Mouse (Mus musculus) CD4-positive, CD25-positive, alpha-beta regulatory T cell, adult 4 months (primary cell): ENCODE data around the gene Coq6. TPM values are rescaled to one million over a fixed set of nuclear protein-coding genes. Genes with fewer than 3 reads are reported as not detected.

Experiments
- ATAC-seq: one replicate; pipeline ENCODE4 v1.8.0; 2017
- polyA plus RNA-seq, 2 experiments: library from polyadenylated mRNA; unstranded; fragments of 100-300 nt; shearing (Covaris generic); gene quantifications; one replicate each; pipeline ENCODE4 v1.2.1; 2017

Gene Coq6
- polyA plus RNA-seq, 2 experiments from 2014 or later, result 22.6 to 27.8 TPM

GRCm38 (mm10) chr12:84396947-84397679 lies 35.7 kb downstream of the Coq6 start:
- no peak for ATAC-seq

GRCm38 (mm10) chr12:84397685-84398084 lies 36.2 kb downstream of the Coq6 start:
- ATAC-seq, result no peak

GRCm38 (mm10) chr12:84398629-84399028 lies 37.2 kb downstream of the Coq6 start:
- no peak for ATAC-seq

GRCm38 (mm10) chr12:84399135-84399534 lies 37.7 kb downstream of the Coq6 start:
- ATAC-seq, result no peak

GRCm38 (mm10) chr12:84399663-84400062 lies 38.2 kb downstream of the Coq6 start:
- no peak for ATAC-seq

- no peak for ATAC-seq
Measured at GRCm38 (mm10) chr12:84400068-84400467, 38.6 kb downstream of the Coq6 start.

- ATAC-seq, result no peak
Measured at GRCm38 (mm10) chr12:84400653-84401052, 39.2 kb downstream of the Coq6 start.

GRCm38 (mm10) chr12:84402923-84403322 lies 41.5 kb downstream of the Coq6 start:
- ATAC-seq, result no peak

- no peak for ATAC-seq
Measured at GRCm38 (mm10) chr12:84404541-84404940, 43.1 kb downstream of the Coq6 start.

- ATAC-seq, result no peak
Measured at GRCm38 (mm10) chr12:84407259-84407658, 45.8 kb downstream of the Coq6 start.

GRCm38 (mm10) chr12:84407874-84408818 lies 46.7 kb downstream of the Coq6 start:
- ATAC-seq, result peak; percentile 75

GRCm38 (mm10) chr12:84408819-84409507 lies 47.5 kb downstream of the Coq6 start, which contains the start of the genes Entpd5 and Bbof1:
Entpd5 (minus strand) TSS chr12:84409029.
Bbof1 (plus strand) TSS chr12:84409071.
- ATAC-seq, result peak; percentile 78

- peak; percentile 99 for ATAC-seq
Measured at GRCm38 (mm10) chr12:84416834-84417604, 55.6 kb downstream of the Coq6 start, which contains the start of gene Rnf113a2. Rnf113a2 (plus strand) TSS chr12:84417196.

- ATAC-seq, result no peak
Measured at GRCm38 (mm10) chr12:84417605-84417922, 56.1 kb downstream of the Coq6 start.

Other genes with a start within 250 kb of the Coq6 start
- gene Dnal1, start 247.3 kb upstream of the Coq6 start, polyA plus RNA-seq, result under 1 TPM; 0.10 to 0.12 TPM
- not detected for gene Pnma1, start 213.2 kb upstream of the Coq6 start, polyA plus RNA-seq
- 1 to 10 TPM; 7.3 to 8.2 TPM for gene Elmsan1, start 142.8 kb upstream of the Coq6 start, polyA plus RNA-seq
- 10 to 100 TPM; 50.3 to 52.9 TPM for gene Ptgr2, start 76.4 kb upstream of the Coq6 start, polyA plus RNA-seq
- gene Zfp410, start 44.8 kb upstream of the Coq6 start, polyA plus RNA-seq, result 10 to 100 TPM; 44.8 to 69.0 TPM
- gene Fam161b, start 176 bp downstream of the Coq6 start, polyA plus RNA-seq, result under 1 TPM; 0.50 to 0.58 TPM
- 10 to 100 TPM; 19.5 to 36.7 TPM for gene Entpd5, start 47.4 kb downstream of the Coq6 start, polyA plus RNA-seq
- under 1 TPM; 0.77 to 0.86 TPM for gene Bbof1, start 47.4 kb downstream of the Coq6 start, polyA plus RNA-seq
- gene Rnf113a2, start 55.5 kb downstream of the Coq6 start, polyA plus RNA-seq, result 10 to 100 TPM; 31.9 to 40.6 TPM
- 10 to 100 TPM; 13.9 to 15.6 TPM for gene Aldh6a1, start 89.3 kb downstream of the Coq6 start, polyA plus RNA-seq
- gene Lin52, start 89.8 kb downstream of the Coq6 start, polyA plus RNA-seq, result 10 to 100 TPM; 20.9 to 29.3 TPM
- gene Vsx2, start 208.1 kb downstream of the Coq6 start, polyA plus RNA-seq, result not detected